Mouse (Mus musculus) left cerebral cortex, postnatal 36 days (tissue): ENCODE results near the gene 9130008F23Rik. TPM values are rescaled to one million over a fixed set of nuclear protein-coding genes. Genes with fewer than 3 reads are reported as not detected.

Experiments
- DNase-seq, 2 experiments: peaks; one replicate each; pipeline ENCODE4 v3.0.0; 2021 to 2022; ENCODE audit warnings: low spot score in 2 of 2, mixed read lengths in 1 of 2
- intact Hi-C: fragments of 180-260 bp; cut with DNase I; formaldehyde crosslinking; loops from one replicate; pipeline ENCODE4 v1.15.1; 2025
- total RNA-seq, 2 experiments: library from RNA; stranded (reverse); gene quantifications; 2 replicates each; pipeline ENCODE4 v1.2.3; 2021

9130008F23Rik gene
- total RNA-seq, 2 experiments from 2014 or later: not detected

- DNase-seq: no peak
- intact Hi-C loops: no loop called here
These were observed 43.1 kb downstream of the 9130008F23Rik start for GRCm38 (mm10) chr17:40837308-40837707.

DNA sequence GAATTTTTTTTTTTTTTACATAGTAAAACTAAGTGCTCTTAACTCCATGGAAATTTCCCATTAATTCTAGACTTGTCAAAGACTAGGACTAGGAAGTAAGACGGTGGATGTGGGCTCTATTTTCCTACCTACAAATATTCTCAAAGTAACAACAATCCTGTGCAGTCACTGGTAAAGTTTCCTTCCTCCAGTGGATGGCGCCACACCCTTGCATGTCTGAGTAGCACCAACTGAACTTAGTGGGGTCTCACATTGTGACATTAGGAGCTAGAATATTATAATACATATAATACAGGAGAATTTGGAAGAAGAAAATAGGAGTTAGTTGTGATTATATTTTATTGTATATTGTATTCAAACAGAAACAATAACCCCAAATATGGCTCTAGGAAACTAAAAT is 48.5 kb downstream of the 9130008F23Rik start:
- intact Hi-C loops: no loop called here
- DNase-seq: no peak

Other genes starting within 250 kb of the 9130008F23Rik start
- not detected for gene Esp3, start 248.5 kb downstream of the 9130008F23Rik start, total RNA-seq
- not detected for gene Esp1, start 153.4 kb downstream of the 9130008F23Rik start, total RNA-seq
- gene Crisp2, start 73.6 kb downstream of the 9130008F23Rik start, total RNA-seq: not detected
- not detected for gene Rhag, start 69.4 kb downstream of the 9130008F23Rik start, total RNA-seq
- not detected for gene Glyatl3, start 33.8 kb upstream of the 9130008F23Rik start, total RNA-seq
- 10 to 100 TPM; 34.0 to 44.5 TPM for gene Mut, start 54.1 kb upstream of the 9130008F23Rik start, total RNA-seq
- gene Cenpq, start 54.5 kb upstream of the 9130008F23Rik start, total RNA-seq: 1 to 10 TPM; 3.7 to 4.9 TPM